Mouse (Mus musculus): ENCODE results near the gene Pcsk5. TPM values are rescaled to one million over a fixed set of nuclear protein-coding genes. Genes with fewer than 3 reads are reported as not detected.

The Pcsk5 gene
- total and polyA plus RNA-seq, 3 experiments, result 0.27 TPM; not detected in 2

- Histone ChIP-seq H3K4me3 (ENCODE audit: low read depth, low read length) (no peak overlapping the region), H3K36me3 (replicated peaks) (no peaks in the 10 kb centered on the region), H3K27me3 (ENCODE audit: insufficient read depth, low read length) (no peaks in the 10 kb centered on the region), H3K4me1 (ENCODE audit: insufficient read depth, low read depth, low read length) (no peaks in the 10 kb centered on the region), H3K9me3 (replicated peaks) (no peaks in the 10 kb centered on the region)
- DNase-seq (ENCODE audit: low spot score) (no peak), ATAC-seq (ENCODE audit: extremely low read depth, insufficient number of reproducible peaks, low FRiP score, poor library complexity, severe bottlenecking) (no peak)
- TF ChIP-seq CTCF (IDR thresholded peaks at IDR 0.05; ENCODE audit: low read depth, low read length) (no peak), TAL1 (conservative IDR thresholded peaks at IDR 0.05; ENCODE audit: low read depth, low read length) (no peak), GATA1 (IDR thresholded peaks at IDR 0.05; ENCODE audit: borderline replicate concordance, low read length) (no peak), GATA2 (IDR thresholded peaks at IDR 0.05; ENCODE audit: borderline replicate concordance, low read depth, low read length) (no peak), POLR2AphosphoS5 (IDR thresholded peaks at IDR 0.05; ENCODE audit: insufficient replicate concordance, low read depth, low read length) (no peak)
Measured at GRCm38 (mm10) chr19:17799419-17800185, 37.8 kb downstream of the Pcsk5 start.

GRCm38 (mm10) chr19:17793457-17793856 is 44.0 kb downstream of the Pcsk5 start:
- ATAC-seq (ENCODE audit: extremely low read depth, insufficient number of reproducible peaks, low FRiP score, poor library complexity, severe bottlenecking) (no peak), DNase-seq (ENCODE audit: low spot score) (no peak)
- Histone ChIP-seq H3K27me3 (ENCODE audit: insufficient read depth, low read length) (no peaks in the 10 kb centered on the region), H3K9me3 (replicated peaks) (no peaks in the 10 kb centered on the region), H3K36me3 (replicated peaks) (no peaks in the 10 kb centered on the region), H3K4me1 (ENCODE audit: insufficient read depth, low read depth, low read length) (no peaks in the 10 kb centered on the region), H3K4me3 (ENCODE audit: low read depth, low read length) (no peak overlapping the region)
- TF ChIP-seq POLR2AphosphoS5 (IDR thresholded peaks at IDR 0.05; ENCODE audit: insufficient replicate concordance, low read depth, low read length), result no peak
- TF ChIP-seq GATA2 (IDR thresholded peaks at IDR 0.05; ENCODE audit: borderline replicate concordance, low read depth, low read length), result no peak
- no peak for TF ChIP-seq CTCF (IDR thresholded peaks at IDR 0.05; ENCODE audit: low read depth, low read length)
- no peak for TF ChIP-seq GATA1 (IDR thresholded peaks at IDR 0.05; ENCODE audit: borderline replicate concordance, low read length)
- TF ChIP-seq TAL1 (conservative IDR thresholded peaks at IDR 0.05; ENCODE audit: low read depth, low read length), result no peak

- Histone ChIP-seq H3K4me3 (ENCODE audit: low read depth, low read length) (no peak overlapping the region), H3K4me1 (ENCODE audit: insufficient read depth, low read depth, low read length) (no peaks in the 10 kb centered on the region), H3K9me3 (replicated peaks) (no peaks in the 10 kb centered on the region), H3K36me3 (replicated peaks) (no peaks in the 10 kb centered on the region), H3K27me3 (ENCODE audit: insufficient read depth, low read length) (no peaks in the 10 kb centered on the region)
- TF ChIP-seq GATA2 (IDR thresholded peaks at IDR 0.05; ENCODE audit: borderline replicate concordance, low read depth, low read length), result no peak
- TF ChIP-seq POLR2AphosphoS5 (IDR thresholded peaks at IDR 0.05; ENCODE audit: insufficient replicate concordance, low read depth, low read length), result no peak
- no peak for TF ChIP-seq CTCF (IDR thresholded peaks at IDR 0.05; ENCODE audit: low read depth, low read length)
- TF ChIP-seq TAL1 (conservative IDR thresholded peaks at IDR 0.05; ENCODE audit: low read depth, low read length), result no peak
- no peak for TF ChIP-seq GATA1 (IDR thresholded peaks at IDR 0.05; ENCODE audit: borderline replicate concordance, low read length)
- ATAC-seq (ENCODE audit: extremely low read depth, insufficient number of reproducible peaks, low FRiP score, poor library complexity, severe bottlenecking) (no peak), DNase-seq (ENCODE audit: low spot score) (no peak)
Measured at GRCm38 (mm10) chr19:17791485-17792052, 45.9 kb downstream of the Pcsk5 start.

GRCm38 (mm10) chr19:17788617-17789317 is 48.7 kb downstream of the Pcsk5 start:
- TF ChIP-seq CTCF (IDR thresholded peaks at IDR 0.05; ENCODE audit: low read depth, low read length), result no peak
- TF ChIP-seq TAL1 (conservative IDR thresholded peaks at IDR 0.05; ENCODE audit: low read depth, low read length), result no peak
- no peak for TF ChIP-seq GATA1 (IDR thresholded peaks at IDR 0.05; ENCODE audit: borderline replicate concordance, low read length)
- no peak for TF ChIP-seq GATA2 (IDR thresholded peaks at IDR 0.05; ENCODE audit: borderline replicate concordance, low read depth, low read length)
- no peak for TF ChIP-seq POLR2AphosphoS5 (IDR thresholded peaks at IDR 0.05; ENCODE audit: insufficient replicate concordance, low read depth, low read length)
- no peaks in the 10 kb centered on the region for H3K9me3 ChIP-seq (replicated peaks)
- H3K27me3 ChIP-seq (ENCODE audit: insufficient read depth, low read length), result no peaks in the 10 kb centered on the region
- no peaks in the 10 kb centered on the region for H3K4me1 ChIP-seq (ENCODE audit: insufficient read depth, low read depth, low read length)
- H3K4me3 ChIP-seq (ENCODE audit: low read depth, low read length), result no peak overlapping the region
- H3K36me3 ChIP-seq (replicated peaks), result no peaks in the 10 kb centered on the region
- DNase-seq (ENCODE audit: low spot score), result no peak
- no peak for ATAC-seq (ENCODE audit: extremely low read depth, insufficient number of reproducible peaks, low FRiP score, poor library complexity, severe bottlenecking)

GRCm38 (mm10) chr19:17786744-17787143 is 50.7 kb downstream of the Pcsk5 start:
- TF ChIP-seq POLR2AphosphoS5 (IDR thresholded peaks at IDR 0.05; ENCODE audit: insufficient replicate concordance, low read depth, low read length) (no peak), GATA2 (IDR thresholded peaks at IDR 0.05; ENCODE audit: borderline replicate concordance, low read depth, low read length) (no peak)
- Histone ChIP-seq H3K27me3 (ENCODE audit: insufficient read depth, low read length) (no peaks in the 10 kb centered on the region), H3K36me3 (replicated peaks) (no peaks in the 10 kb centered on the region), H3K9me3 (replicated peaks) (no peaks in the 10 kb centered on the region), H3K4me1 (ENCODE audit: insufficient read depth, low read depth, low read length) (no peaks in the 10 kb centered on the region), H3K4me3 (ENCODE audit: low read depth, low read length) (no peak overlapping the region)
- no peak for DNase-seq (ENCODE audit: low spot score)
- ATAC-seq (ENCODE audit: extremely low read depth, insufficient number of reproducible peaks, low FRiP score, poor library complexity, severe bottlenecking), result no peak

All from G1E (cell line).